20 mouse cellular contexts compared by ENCODE assay signal in genomic region chr10:9878821-9879489, GRCm38 (mm10). TPM values are rescaled to one million over a fixed set of nuclear protein-coding genes. Genes with fewer than 3 reads are reported as not detected.
A peak's percentile ranks its signal among the peaks of the same experiment; 100 is the strongest.
DNase-seq lines count a peak whose midpoint lies in the region; ATAC-seq and TF ChIP-seq lines count a peak whose summit lies in the region.
"Had no signal": no experiment of that assay in that cellular context is flagged by ENCODE, and none has a peak within 500 bp of the region (broad histone marks: within the 10 kb centered on the region; RNA-seq: fewer than 3 reads in every experiment).

No protein-coding gene starts in this region.

- no peaks in the 10 kb centered on the region for H3K36me3 ChIP-seq in forebrain, embryonic 12.5 days (replicated peaks)
- no peaks in the 10 kb centered on the region for H3K36me3 ChIP-seq in forebrain, embryonic 10.5 days (replicated peaks)
- no peaks in the 10 kb centered on the region for H3K36me3 ChIP-seq in midbrain, embryonic 11.5 days (ENCODE audit: control insufficient read depth, insufficient read depth, low read length)
- H3K36me3 ChIP-seq in midbrain, embryonic 10.5 days, result no peaks in the 10 kb centered on the region
- no peaks in the 10 kb centered on the region for H3K36me3 ChIP-seq in hindbrain, postnatal 0 days (ENCODE audit: insufficient read depth, low read length)
- H3K36me3 ChIP-seq: limb, embryonic 10.5 days; lung, embryonic 15.5 days had no signal

- no peak overlapping the region for H3K4me2 ChIP-seq in forebrain, embryonic 12.5 days
- H3K4me2 ChIP-seq in midbrain, embryonic 11.5 days, result no peak overlapping the region
- H3K4me2 ChIP-seq in hindbrain, postnatal 0 days (ENCODE audit: low read depth, low read length), result no peak overlapping the region
- H3K4me2 ChIP-seq: heart, embryonic 13.5 days; liver, embryonic 11.5 days; lung, embryonic 15.5 days had no signal

- peaks cover 3% of the 10 kb centered on the region; the same call in 1 of the 2 replicates for H3K4me1 ChIP-seq in forebrain, embryonic 12.5 days
- H3K4me1 ChIP-seq in forebrain, embryonic 10.5 days, result no peaks in the 10 kb centered on the region
- no peaks in the 10 kb centered on the region for H3K4me1 ChIP-seq in midbrain, embryonic 11.5 days (ENCODE audit: control insufficient read depth, insufficient read depth, low read length)
- H3K4me1 ChIP-seq in midbrain, embryonic 10.5 days, result no peaks in the 10 kb centered on the region
- H3K4me1 ChIP-seq in cortical plate, adult 2 months (ENCODE audit: control insufficient read depth, insufficient read depth, low read length), result peaks cover 5% of the 10 kb centered on the region
- no peaks in the 10 kb centered on the region for H3K4me1 ChIP-seq in hindbrain, postnatal 0 days (ENCODE audit: insufficient read depth, low read length)
- H3K4me1 ChIP-seq: limb, embryonic 10.5 days; lung, embryonic 15.5 days had no signal

- peak; percentile 36; the same call in 1 of the 2 replicates for ATAC-seq in forebrain, embryonic 12.5 days (ENCODE audit: low FRiP score)
- no peak for ATAC-seq in midbrain, embryonic 11.5 days (ENCODE audit: low FRiP score)
- peak; percentile 64; the same call in 1 of the 2 replicates for ATAC-seq in hindbrain, postnatal 0 days

- no peaks in the 10 kb centered on the region for H3K27me3 ChIP-seq in forebrain, embryonic 12.5 days
- no peaks in the 10 kb centered on the region for H3K27me3 ChIP-seq in forebrain, embryonic 10.5 days (ENCODE audit: poor library complexity, severe bottlenecking)
- H3K27me3 ChIP-seq in midbrain, embryonic 11.5 days (ENCODE audit: control insufficient read depth, insufficient read depth, low read length), result no peaks in the 10 kb centered on the region
- H3K27me3 ChIP-seq in midbrain, embryonic 10.5 days (ENCODE audit: low read depth, poor library complexity, severe bottlenecking), result no peaks in the 10 kb centered on the region
- no peaks in the 10 kb centered on the region for H3K27me3 ChIP-seq in hindbrain, postnatal 0 days (ENCODE audit: insufficient read depth, low read length)
- H3K27me3 ChIP-seq: heart, embryonic 13.5 days; lung, embryonic 15.5 days had no signal

- no peak overlapping the region for H3K9ac ChIP-seq in forebrain, embryonic 12.5 days
- no peak overlapping the region for H3K9ac ChIP-seq in midbrain, embryonic 11.5 days (ENCODE audit: low read length)
- H3K9ac ChIP-seq in hindbrain, postnatal 0 days (replicated peaks; ENCODE audit: low read length), result no peak overlapping the region
- H3K9ac ChIP-seq: heart, embryonic 13.5 days; lung, embryonic 15.5 days had no signal

- DNase-seq in forebrain, embryonic 10.5 days (ENCODE audit: extremely low spot score, low spot score), result no peak
- DNase-seq in midbrain, embryonic 11.5 days (ENCODE audit: low spot score, missing footprints), result peak; percentile 81
- no peak for DNase-seq in midbrain, embryonic 10.5 days (ENCODE audit: low spot score)
- DNase-seq in hindbrain, postnatal 0 days (ENCODE audit: low spot score), result no peak
- no peak for DNase-seq in spleen, postnatal 4 days (ENCODE audit: low spot score in 2 of 2)
- no peak for DNase-seq in right cerebral cortex, postnatal 4 days
- DNase-seq: adrenal gland, adult 8-10 months; heart, postnatal 4 days; kidney, adult 11 months; right cerebral cortex, postnatal 14 days; thymus, postnatal 14 days had no signal

- no peak for TF ChIP-seq CTCF in cortical plate, adult 2 months (IDR thresholded peaks at IDR 0.05; ENCODE audit: extremely low read depth, insufficient read depth, low read length)
- no peak for TF ChIP-seq CTCF in hindbrain, postnatal 0 days (IDR thresholded peaks at IDR 0.05; ENCODE audit: low read depth)

- H3K27ac ChIP-seq in forebrain, embryonic 12.5 days, result no peak overlapping the region
- no peak overlapping the region for H3K27ac ChIP-seq in forebrain, embryonic 10.5 days
- H3K27ac ChIP-seq in midbrain, embryonic 11.5 days (ENCODE audit: low read depth, low read length), result no peak overlapping the region
- H3K27ac ChIP-seq in midbrain, embryonic 10.5 days (replicated peaks), result no peak overlapping the region
- peak overlapping the region; percentile 46; the same call in 1 of the 2 replicates for H3K27ac ChIP-seq in cortical plate, adult 2 months (ENCODE audit: insufficient read depth, low read length)
- no peak overlapping the region for H3K27ac ChIP-seq in hindbrain, postnatal 0 days
- H3K27ac ChIP-seq: heart, embryonic 13.5 days; kidney, postnatal 0 days; left cerebral cortex, adult 2 months; limb, embryonic 10.5 days; lung, embryonic 15.5 days had no signal

- TF ChIP-seq POLR2A in cortical plate, adult 2 months (IDR thresholded peaks at IDR 0.05; ENCODE audit: extremely low read depth, insufficient read depth, low read length), result no peak

- no peaks in the 10 kb centered on the region for H3K9me3 ChIP-seq in forebrain, embryonic 12.5 days
- no peaks in the 10 kb centered on the region for H3K9me3 ChIP-seq in forebrain, embryonic 10.5 days
- no peaks in the 10 kb centered on the region for H3K9me3 ChIP-seq in midbrain, embryonic 11.5 days (ENCODE audit: control insufficient read depth, low read length)
- H3K9me3 ChIP-seq in midbrain, embryonic 10.5 days (replicated peaks), result no peaks in the 10 kb centered on the region
- no peaks in the 10 kb centered on the region for H3K9me3 ChIP-seq in hindbrain, postnatal 0 days (ENCODE audit: low read length)
- H3K9me3 ChIP-seq: heart, embryonic 13.5 days; limb, embryonic 10.5 days; lung, embryonic 15.5 days had no signal

- 85% methylated on average over 6 of the region's 6 CpGs for WGBS in forebrain, embryonic 12.5 days
- 92% methylated on average over 6 of the region's 6 CpGs for WGBS in forebrain, embryonic 10.5 days
- 89% methylated on average over 6 of the region's 6 CpGs for WGBS in midbrain, embryonic 11.5 days
- 90% methylated on average over 6 of the region's 6 CpGs for WGBS in midbrain, embryonic 10.5 days
- WGBS in hindbrain, postnatal 0 days, result 79% methylated on average over 6 of the region's 6 CpGs

- no peak overlapping the region for H3K4me3 ChIP-seq in forebrain, embryonic 12.5 days (replicated peaks)
- H3K4me3 ChIP-seq in forebrain, embryonic 10.5 days, result no peak overlapping the region
- no peak overlapping the region for H3K4me3 ChIP-seq in midbrain, embryonic 11.5 days (ENCODE audit: low read depth, low read length)
- H3K4me3 ChIP-seq in midbrain, embryonic 10.5 days, result no peak overlapping the region
- H3K4me3 ChIP-seq in cortical plate, adult 2 months (ENCODE audit: insufficient read depth, low read length), result no peak overlapping the region
- no peak overlapping the region for H3K4me3 ChIP-seq in hindbrain, postnatal 0 days (ENCODE audit: low read length)
- H3K4me3 ChIP-seq: erythroblast, embryonic 14.5 days; heart, embryonic 13.5 days; left cerebral cortex, adult 2 months; limb, embryonic 10.5 days; lung, embryonic 15.5 days had no signal

RNA-seq across cellular contexts. Expression of gene Stxbp5, which starts 21.9 kb away (rescaled TPM):
- polyA plus RNA-seq in forebrain, embryonic 12.5 days (2016; fragmentation: Nextera tagmentation; extraction: Ambion mirVana), result 7.9 and 8.9 TPM in 2 replicates
- 2.7 and 4.2 TPM in 2 replicates for polyA plus RNA-seq in forebrain, embryonic 10.5 days (2016; fragmentation: Nextera tagmentation; extraction: Ambion mirVana)
- polyA plus RNA-seq in midbrain, embryonic 11.5 days (2014; fragmentation: Nextera tagmentation; extraction: Ambion mirVana), result 5.6 and 6.3 TPM in 2 replicates
- 3.1 and 4.0 TPM in 2 replicates for polyA plus RNA-seq in midbrain, embryonic 10.5 days (2016; fragmentation: Nextera tagmentation; extraction: Ambion mirVana)
- polyA plus RNA-seq in cortical plate, adult 2 months (2012; rRNA removed), result 31.9 and 36.5 TPM in 2 replicates
- total RNA-seq in hindbrain, postnatal 0 days (2014; rRNA removed), result 41.7 and 51.4 TPM in 2 replicates
- polyA plus RNA-seq in hindbrain, postnatal 0 days (2015; fragmentation: Nextera tagmentation; extraction: Ambion mirVana), result 6.8 and 8.2 TPM in 2 replicates
